Mouse (Mus musculus): Measurements from ENCODE around the gene Acot8. TPM values are rescaled to one million over a fixed set of nuclear protein-coding genes. Genes with fewer than 3 reads are reported as not detected.
A peak's percentile ranks its signal among the peaks of the same experiment; 100 is the strongest.

Gene Acot8
- 10 to 100 TPM; 26.4 to 28.1 TPM for total RNA-seq (2021)
- long read RNA-seq, experiment 1, transcript Acot8-202 (6 exons, 1,152 nt), result major isoform, 11 of 20 reads
- long read RNA-seq, experiment 1, partial matches to known transcripts, result 2 of 20 reads
- long read RNA-seq, experiment 1, other reads (novel, unspliced or antisense), result 4 of 20 reads
- long read RNA-seq, experiment 2, transcript Acot8-202 (6 exons, 1,152 nt), result major isoform, 12 of 28 reads
- long read RNA-seq, experiment 2, partial matches to known transcripts, result 8 of 28 reads
- long read RNA-seq, experiment 2, other reads (novel, unspliced or antisense), result 5 of 28 reads

DNA sequence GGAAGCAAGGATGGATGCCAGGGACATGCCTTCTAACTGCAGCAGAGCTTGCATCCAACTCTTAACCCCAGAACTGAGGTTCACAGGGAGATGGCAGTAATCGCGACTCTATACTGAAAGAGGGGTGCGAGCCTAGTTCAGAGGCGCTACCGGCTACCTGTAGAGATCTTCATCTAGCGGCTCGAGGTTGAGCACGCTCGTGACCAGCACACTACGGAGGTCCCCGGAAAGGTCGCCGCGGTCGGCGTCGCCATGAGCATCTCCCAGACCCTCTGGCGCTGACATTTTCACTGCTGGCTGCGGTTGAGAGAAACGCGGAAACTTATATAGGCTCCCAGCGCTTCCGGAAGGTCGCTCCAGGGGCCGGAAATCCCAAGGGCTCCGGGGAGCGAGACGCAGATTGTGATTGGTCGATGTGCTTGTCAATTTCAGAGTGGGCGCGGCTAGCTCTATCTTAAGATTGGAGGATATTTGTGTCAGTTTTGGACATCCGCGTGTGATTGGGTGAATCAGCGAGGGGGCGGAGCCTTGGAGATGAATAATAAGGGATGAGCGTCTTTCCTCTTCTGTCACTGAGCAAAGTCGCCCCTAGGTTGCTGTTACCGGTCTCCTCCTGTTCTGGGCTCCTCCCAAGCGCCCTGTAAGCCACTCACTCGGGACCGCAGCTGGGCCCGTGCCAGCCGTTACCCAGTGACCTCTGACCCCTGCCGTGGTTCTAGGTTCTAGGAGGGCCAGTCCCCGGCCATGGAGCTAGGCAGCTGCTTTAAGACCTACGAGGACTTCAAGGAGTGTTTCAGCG lies at the start of gene Acot8, which contains the start of gene Zswim3:
Gene Acot8, minus strand, starts transcription at position 350 of the 799 bp plus-strand sequence.
Gene Zswim3, plus strand, starts transcription at position 566 of the 799 bp plus-strand sequence.
- peak; percentile 100 for DNase-seq (ENCODE audit: low spot score in 2 of 2)

GRCm38 (mm10) chr2:164850061-164850460 lies 45.4 kb upstream of the Acot8 start:
- DNase-seq (ENCODE audit: low spot score in 2 of 2), result no peak

DNA sequence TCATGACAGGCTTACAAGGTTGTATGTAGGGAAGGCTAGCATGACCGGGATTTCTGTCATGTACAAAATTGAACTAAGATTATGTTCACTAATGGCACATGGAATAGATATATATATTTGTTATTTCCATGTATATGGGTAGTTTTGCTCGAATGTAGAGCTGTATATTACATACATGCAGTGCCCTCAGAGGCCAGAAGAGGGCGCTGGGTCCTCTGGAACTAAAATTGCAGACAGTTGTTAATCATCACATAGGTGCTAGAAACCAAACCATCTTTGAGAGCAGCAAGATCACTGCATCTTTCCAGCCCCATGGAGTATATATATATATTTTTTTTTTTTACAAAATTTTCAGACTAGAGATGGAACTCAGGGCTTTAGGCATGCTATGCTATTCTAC lies 41.1 kb upstream of the Acot8 start:
- no peak for DNase-seq (ENCODE audit: low spot score in 2 of 2)

GRCm38 (mm10) chr2:164835164-164835563 lies 30.5 kb upstream of the Acot8 start:
- no peak for DNase-seq (ENCODE audit: low spot score in 2 of 2)

GRCm38 (mm10) chr2:164834531-164834930 lies 29.8 kb upstream of the Acot8 start:
- no peak for DNase-seq (ENCODE audit: low spot score in 2 of 2)

DNA sequence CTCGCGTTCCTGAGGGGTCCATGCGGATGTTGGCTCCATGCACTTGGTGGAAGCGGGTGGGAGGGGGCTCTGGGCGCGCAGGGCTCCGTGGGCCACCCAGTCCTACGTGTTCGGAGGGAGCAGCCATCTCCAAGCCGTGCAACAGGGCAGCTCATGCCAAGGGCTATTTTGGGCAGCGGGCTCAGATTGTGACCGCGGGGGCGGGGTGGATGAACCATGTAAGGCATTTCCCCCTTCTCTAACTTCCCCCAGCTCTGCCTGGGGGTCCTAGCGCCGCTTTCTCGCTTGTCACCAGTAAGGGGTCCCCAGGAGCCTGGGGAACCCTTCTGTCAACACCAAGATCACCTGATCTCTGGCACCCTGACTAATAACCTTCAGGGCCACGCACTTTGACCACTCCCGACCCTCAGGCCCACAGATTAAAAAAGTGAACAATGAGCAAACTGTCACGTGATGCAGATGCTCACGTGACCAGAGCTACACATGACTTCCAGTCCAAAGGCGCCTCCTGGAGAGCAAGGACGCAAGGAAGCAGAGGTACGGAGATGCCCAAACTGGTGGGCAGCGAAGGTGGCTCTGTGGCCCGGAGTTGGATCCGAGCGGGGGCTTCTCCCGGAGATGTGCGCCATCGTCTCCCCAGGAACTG lies 28.8 kb upstream of the Acot8 start, which contains the start of gene Neurl2:
Gene Neurl2, minus strand, starts transcription at position 143 of the 646 bp plus-strand sequence.
- DNase-seq (ENCODE audit: low spot score in 2 of 2), result peak; percentile 94 to 95

DNA sequence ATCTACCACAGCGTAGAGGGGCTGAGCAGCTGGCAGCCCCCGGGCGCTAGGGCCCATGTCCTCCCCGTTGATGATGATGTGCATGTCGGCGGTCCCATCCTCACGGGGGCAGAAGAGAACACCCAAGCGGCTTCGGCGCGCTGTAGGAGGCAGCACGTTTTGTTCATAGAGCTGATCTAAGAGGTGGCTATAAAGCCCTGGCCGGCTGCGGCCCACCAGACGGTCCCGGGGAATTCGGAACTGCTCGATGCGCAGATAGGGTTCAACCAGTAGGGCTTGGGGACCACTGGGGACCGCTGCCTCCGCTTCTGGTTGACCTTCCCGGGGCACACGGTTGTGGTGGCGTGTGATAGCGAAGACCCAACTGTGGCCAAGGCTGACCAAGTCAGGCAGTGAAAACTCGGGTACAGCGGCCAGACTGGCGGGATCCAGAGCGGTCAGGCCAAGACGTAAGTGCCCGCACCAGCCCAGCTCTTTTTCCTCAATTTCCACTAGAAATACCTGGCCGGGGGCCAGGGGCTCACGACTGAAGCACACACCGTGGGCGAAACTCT lies 28.1 kb upstream of the Acot8 start, which contains the start of gene Ctsa:
Gene Ctsa, plus strand, starts transcription at position 126 of the 554 bp plus-strand sequence.
- DNase-seq (ENCODE audit: low spot score in 2 of 2), result peak; percentile 79 to 82

- no peak for DNase-seq (ENCODE audit: low spot score in 2 of 2)
Observed at GRCm38 (mm10) chr2:164832032-164832747, 27.5 kb upstream of the Acot8 start.

DNA sequence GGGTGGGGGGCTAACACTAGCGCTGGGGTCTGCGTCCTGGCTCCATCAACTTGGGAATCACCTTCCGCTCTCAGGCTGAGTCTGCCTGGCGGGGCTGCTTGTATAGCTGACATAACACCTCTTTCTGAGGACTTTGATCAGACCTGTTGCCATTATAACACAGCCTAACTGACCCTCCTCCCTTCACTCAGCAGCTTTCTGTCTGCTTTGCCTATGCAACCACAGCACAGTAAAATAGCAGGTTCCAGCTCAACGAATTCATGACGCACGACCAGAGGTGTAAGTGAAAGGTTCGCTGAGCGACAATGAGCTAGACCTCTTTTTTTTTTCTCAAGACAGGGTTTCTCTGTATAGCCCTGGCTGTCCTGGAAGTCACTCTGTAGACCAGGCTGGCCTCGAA lies 26.3 kb upstream of the Acot8 start:
- no peak for DNase-seq (ENCODE audit: low spot score in 2 of 2)

GRCm38 (mm10) chr2:164829090-164829489 lies 24.4 kb upstream of the Acot8 start:
- DNase-seq (ENCODE audit: low spot score in 2 of 2), result no peak

- no peak for DNase-seq (ENCODE audit: low spot score in 2 of 2)
Observed at GRCm38 (mm10) chr2:164828437-164828836, 23.8 kb upstream of the Acot8 start, which contains the start of gene Spata25. Gene Spata25, minus strand, starts transcription at chr2:164828537.

DNA sequence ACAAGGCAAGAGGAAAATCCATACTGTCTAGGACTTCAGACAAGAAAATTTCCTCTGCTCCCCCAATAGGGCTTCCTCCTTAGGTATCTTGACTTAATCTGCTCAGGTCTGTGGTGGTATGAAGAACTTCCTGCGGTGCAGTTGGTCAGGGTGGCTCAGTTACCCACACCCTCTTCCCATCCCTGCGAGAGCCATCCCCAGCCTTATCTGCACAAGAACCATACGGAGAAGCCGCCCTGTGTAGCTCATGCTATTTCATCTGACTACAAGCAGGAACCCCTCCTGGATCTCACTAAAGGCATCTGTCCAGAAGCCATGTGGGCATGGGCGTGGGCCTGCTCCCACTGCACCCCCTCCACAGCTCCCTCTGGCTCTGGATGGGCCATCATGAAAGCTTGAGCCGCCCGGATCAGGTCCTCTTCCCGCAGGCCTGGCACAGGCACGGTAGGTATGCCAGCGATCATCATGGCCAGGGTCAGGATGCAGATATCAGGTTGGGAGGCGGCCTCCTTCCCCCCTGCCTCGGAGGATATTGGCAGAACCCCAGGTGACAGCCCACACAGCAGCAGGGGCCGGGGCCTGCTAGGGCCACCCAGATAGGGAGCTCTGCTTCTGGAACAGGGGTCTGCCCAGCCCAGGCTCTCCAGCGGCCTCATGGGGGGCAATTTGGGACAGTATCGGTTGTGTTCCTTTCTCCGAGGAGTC lies 22.6 kb upstream of the Acot8 start:
- no peak for DNase-seq (ENCODE audit: low spot score in 2 of 2)

DNA sequence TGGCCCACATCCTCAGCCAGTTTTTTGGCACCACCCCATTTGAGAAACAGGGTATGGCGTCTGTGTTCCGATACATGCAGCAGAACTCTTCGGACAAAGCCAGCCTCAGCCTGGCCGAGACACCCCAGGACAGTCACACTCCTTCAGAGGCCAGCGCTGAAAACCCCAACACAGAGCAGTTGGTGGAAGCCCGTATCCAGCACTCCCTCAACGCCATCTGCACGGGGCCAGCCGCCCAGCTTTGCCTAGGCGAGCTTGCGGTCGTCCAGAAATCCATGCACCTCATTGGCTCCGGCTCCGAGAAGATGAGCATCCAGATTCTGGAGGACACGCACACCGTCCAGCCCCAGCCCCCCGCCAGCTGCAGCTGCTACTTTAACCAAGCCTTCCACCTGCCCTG lies 20.8 kb upstream of the Acot8 start:
- DNase-seq (ENCODE audit: low spot score in 2 of 2), result no peak

GRCm38 (mm10) chr2:164823969-164824368 lies 19.3 kb upstream of the Acot8 start:
- DNase-seq (ENCODE audit: low spot score in 2 of 2), result no peak

GRCm38 (mm10) chr2:164823181-164823585 lies 18.5 kb upstream of the Acot8 start:
- no peak for DNase-seq (ENCODE audit: low spot score in 2 of 2)

- peak; percentile 100 for DNase-seq (ENCODE audit: low spot score in 2 of 2)
Observed at GRCm38 (mm10) chr2:164822636-164823165, 18.0 kb upstream of the Acot8 start, which contains the start of gene Zswim1. Gene Zswim1, plus strand, starts transcription at chr2:164822686.

GRCm38 (mm10) chr2:164821060-164821459 lies 16.4 kb upstream of the Acot8 start:
- no peak for DNase-seq (ENCODE audit: low spot score in 2 of 2)

GRCm38 (mm10) chr2:164817703-164818102 lies 13.0 kb upstream of the Acot8 start:
- DNase-seq (ENCODE audit: low spot score in 2 of 2), result no peak

GRCm38 (mm10) chr2:164817206-164817605 lies 12.5 kb upstream of the Acot8 start:
- no peak for DNase-seq (ENCODE audit: low spot score in 2 of 2)

DNA sequence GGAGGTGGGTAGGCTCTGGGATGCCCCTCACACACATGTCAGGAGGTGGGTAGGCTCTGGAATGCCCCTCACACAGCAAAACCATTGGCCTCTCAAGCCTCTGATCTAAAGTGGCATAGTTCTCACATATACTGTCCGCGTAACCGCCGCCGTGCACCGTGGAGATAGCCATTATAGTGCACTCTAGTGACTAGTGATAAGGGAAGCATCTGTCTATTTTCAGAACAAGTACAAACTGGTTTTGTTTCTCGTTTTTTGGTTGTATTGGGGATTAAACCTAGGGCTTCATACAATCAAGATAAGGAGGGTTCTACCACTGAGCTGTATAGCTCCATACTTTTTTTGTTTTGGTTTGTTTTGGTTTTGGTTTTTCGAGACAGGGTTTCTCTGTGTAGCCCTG lies 11.1 kb upstream of the Acot8 start:
- no peak for DNase-seq (ENCODE audit: low spot score in 2 of 2)
